Mouse (Mus musculus) kidney, adult 2 months (tissue): ENCODE measurements at regions not wholly inside any gene's neighbourhood (a gene's known extent, or its start where the extent isn't known, plus 50 kb on each side); places are given as distances from the start of the nearest gene placed in this dataset.

Experiments
- DNase-seq: peaks from one replicate; pipeline ENCODE4 v3.0.0; 2021
- H3K27ac ChIP-seq: fragments of 200-500 bp; 2 replicates; pipeline ENCODE4 v1.5.1; 2012; ENCODE audit warnings: low read depth, low read length, control low read depth, inconsistent platforms; ENCODE audit not compliant: insufficient read depth
- H3K27me3 ChIP-seq: fragments of 200-500 bp; replicated peaks from 2 replicates; pipeline ENCODE4 v1.6.1; 2012; ENCODE audit warnings: mild to moderate bottlenecking, moderate library complexity, low read length, inconsistent platforms; ENCODE audit not compliant: control insufficient read depth, insufficient read depth
- H3K36me3 ChIP-seq: fragments of 200-500 bp; 2 replicates; pipeline ENCODE4 v1.6.1; 2012; ENCODE audit warnings: mild to moderate bottlenecking, moderate library complexity, low read length, inconsistent platforms; ENCODE audit not compliant: control insufficient read depth, insufficient read depth
- H3K4me1 ChIP-seq: fragments of 200-500 bp; 2 replicates; pipeline ENCODE4 v1.6.1; 2011; ENCODE audit warnings: low read length; ENCODE audit not compliant: control insufficient read depth, insufficient read depth
- H3K4me3 ChIP-seq: fragments of 200-500 bp; 2 replicates; pipeline ENCODE4 v1.5.1; 2011; ENCODE audit warnings: mild to moderate bottlenecking, low read depth, low read length, control low read depth; ENCODE audit not compliant: insufficient read depth
- CTCF ChIP-seq: fragments of 200-500 bp; conservative IDR thresholded peaks from 2 replicates; pipeline ENCODE4 v1.5.1; 2011; ENCODE audit warnings: low read depth, mild to moderate bottlenecking, control low read depth, low read length, moderate library complexity, mixed read lengths; ENCODE audit not compliant: insufficient read depth, insufficient read length
- POLR2A ChIP-seq: fragments of 200-500 bp; IDR thresholded peaks from one replicate; pipeline ENCODE4 v1.6.1; 2011; ENCODE audit warnings: low read depth, low read length, control low read depth
- WGBS: fragments of 180-500 bp; shearing (Covaris S2); methylation state at CpG from one replicate; pipeline ENCODE4 v1.1.7; 2018; 5-methylcytosine and 5-hydroxymethylcytosine counted together

- Histone ChIP-seq H3K4me3 (no peak overlapping the region), H3K4me1 (no peaks in the 10 kb centered on the region), H3K27ac (no peak overlapping the region), H3K36me3 (no peaks in the 10 kb centered on the region), H3K27me3 (no peaks in the 10 kb centered on the region)
- 75% methylated on average over 7 of the region's 7 CpGs for WGBS
- DNase-seq = no peak
- no peak for TF ChIP-seq CTCF
- TF ChIP-seq POLR2A = no peak
Observed at GRCm38 (mm10) chr2:128444599-128445011, 146.4 kb upstream of the Spdye4c start.

- 91% methylated on average over 5 of the region's 5 CpGs for WGBS
- Histone ChIP-seq H3K36me3 (no peaks in the 10 kb centered on the region), H3K27ac (no peak overlapping the region), H3K4me1 (no peaks in the 10 kb centered on the region), H3K27me3 (no peaks in the 10 kb centered on the region), H3K4me3 (no peak overlapping the region)
- no peak for DNase-seq
- no peak for TF ChIP-seq POLR2A
Observed at GRCm38 (mm10) chr2:128445443-128445842, 145.6 kb upstream of the Spdye4c start.

- Histone ChIP-seq H3K4me1 (no peaks in the 10 kb centered on the region), H3K27me3 (no peaks in the 10 kb centered on the region), H3K36me3 (no peaks in the 10 kb centered on the region), H3K4me3 (no peak overlapping the region), H3K27ac (no peak overlapping the region)
- WGBS = 82% methylated on average over 3 of the region's 3 CpGs
- no peak for TF ChIP-seq CTCF
- TF ChIP-seq POLR2A = no peak
- no peak for DNase-seq
Observed at GRCm38 (mm10) chr2:128449294-128449693, 141.7 kb upstream of the Spdye4c start.

GRCm38 (mm10) chr2:128450045-128450444, 141.0 kb upstream of the Spdye4c start:
- Histone ChIP-seq H3K4me1 (no peaks in the 10 kb centered on the region), H3K27me3 (no peaks in the 10 kb centered on the region), H3K27ac (no peak overlapping the region), H3K4me3 (no peak overlapping the region), H3K36me3 (no peaks in the 10 kb centered on the region)
- no peak for TF ChIP-seq POLR2A
- no peak for TF ChIP-seq CTCF
- no peak for DNase-seq
- WGBS = 88% methylated on average over 4 of the region's 4 CpGs

GRCm38 (mm10) chr2:128451554-128452239, 139.3 kb upstream of the Spdye4c start:
- Histone ChIP-seq H3K27ac (no peak overlapping the region), H3K27me3 (no peaks in the 10 kb centered on the region), H3K4me1 (no peaks in the 10 kb centered on the region), H3K4me3 (no peak overlapping the region), H3K36me3 (no peaks in the 10 kb centered on the region)
- no peak for TF ChIP-seq POLR2A
- no peak for DNase-seq
- 61% methylated on average over 5 of the region's 5 CpGs for WGBS

- no peaks in the 10 kb centered on the region for H3K36me3 ChIP-seq
- TF ChIP-seq POLR2A = no peak
- no peak for TF ChIP-seq CTCF
- no peak overlapping the region for H3K27ac ChIP-seq
- no peak for DNase-seq
- 76% methylated on average over 1 of the region's 1 CpGs for WGBS
- no peaks in the 10 kb centered on the region for H3K27me3 ChIP-seq
- H3K4me3 ChIP-seq = no peak overlapping the region
- no peaks in the 10 kb centered on the region for H3K4me1 ChIP-seq
Observed at GRCm38 (mm10) chr2:128452582-128452981, 138.4 kb upstream of the Spdye4c start.

- Histone ChIP-seq H3K27me3 (no peaks in the 10 kb centered on the region), H3K27ac (no peak overlapping the region), H3K4me3 (no peak overlapping the region), H3K4me1 (no peaks in the 10 kb centered on the region), H3K36me3 (no peaks in the 10 kb centered on the region)
- WGBS = 84% methylated on average over 13 of the region's 13 CpGs
- TF ChIP-seq POLR2A = no peak
- DNase-seq = no peak
Observed at GRCm38 (mm10) chr2:128454509-128454908, 136.5 kb upstream of the Spdye4c start.
